Mouse (Mus musculus): ENCODE measurements around the gene Hbs1l. TPM values are rescaled to one million over a fixed set of nuclear protein-coding genes. Genes with fewer than 3 reads are reported as not detected.
A peak's percentile ranks its signal among the peaks of the same experiment; 100 is the strongest.

Gene Hbs1l
- polyA plus RNA-seq, 1 experiment from 2014 or later: 67.1 TPM

DNA sequence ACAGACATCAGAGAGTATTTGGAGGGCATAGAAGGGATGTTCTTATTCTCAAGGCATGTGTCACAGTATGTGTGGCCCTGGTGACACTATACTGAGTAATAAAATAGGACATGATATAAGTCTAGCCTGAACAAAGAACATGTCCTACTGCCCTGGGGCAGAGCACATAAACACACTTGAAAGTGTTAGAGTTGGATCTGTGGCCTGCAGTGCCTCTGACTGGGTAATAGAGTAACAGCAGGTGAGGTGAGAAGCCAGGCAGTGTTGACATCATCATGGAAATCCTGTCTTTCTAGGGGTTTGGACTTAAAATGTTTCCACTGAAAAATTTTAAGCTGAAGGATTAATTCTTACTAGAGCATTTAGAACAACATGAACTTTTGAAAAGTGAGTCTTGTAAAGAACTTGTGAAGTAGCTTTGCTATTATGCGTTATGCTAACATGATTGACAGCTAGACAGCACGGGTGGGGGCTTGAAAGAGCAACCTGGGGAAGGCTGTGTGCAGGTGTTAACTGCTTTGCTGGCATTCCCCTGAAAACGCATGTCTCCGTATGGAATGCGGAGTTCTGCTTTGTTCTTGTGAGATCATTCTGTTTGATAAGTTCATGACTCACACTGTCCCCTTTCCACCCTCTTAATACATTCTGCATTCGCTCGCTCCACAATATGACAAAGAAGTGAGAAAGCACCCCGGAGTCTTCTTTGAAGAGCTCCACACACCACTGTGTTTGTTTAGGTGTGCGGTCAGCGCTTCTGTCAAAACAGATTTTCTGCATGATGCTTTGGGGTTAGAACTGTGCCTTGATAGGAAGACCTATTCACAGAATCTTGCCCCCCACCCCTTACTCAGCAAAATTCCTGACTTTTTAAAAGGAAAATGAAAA, 8.3 kb upstream of the Hbs1l start:
- no peak for ATAC-seq (ENCODE audit: insufficient number of reproducible peaks, insufficient read depth, low FRiP score, low read depth)
- H3K27me3 ChIP-seq (ENCODE audit: control insufficient read depth, insufficient read depth, low read length): no peaks in the 10 kb centered on the region
- H3K9ac ChIP-seq (ENCODE audit: low read length): no peak overlapping the region
- WGBS: 60% methylated on average over 10 of the region's 10 CpGs
- no peaks in the 10 kb centered on the region for H3K36me3 ChIP-seq (ENCODE audit: control insufficient read depth, insufficient read depth, low read length)
- no peak overlapping the region for H3K4me3 ChIP-seq (ENCODE audit: control insufficient read depth in 1 of 2, insufficient read depth in 1 of 2, low read depth in 1 of 2, low read length in 2 of 2)
- H3K9me3 ChIP-seq (ENCODE audit: control insufficient read depth, low read length): no peaks in the 10 kb centered on the region
- no peak overlapping the region for H3K4me2 ChIP-seq (ENCODE audit: low read length)
- no peaks in the 10 kb centered on the region for H3K4me1 ChIP-seq (ENCODE audit: control insufficient read depth in 2 of 2, insufficient read depth in 2 of 2, low read length in 2 of 2)
- no peak overlapping the region for H3K27ac ChIP-seq (replicated peaks in 1 of 2; ENCODE audit: control insufficient read depth in 1 of 2, insufficient read depth in 1 of 2, low read depth in 2 of 2, low read length in 2 of 2)

DNA sequence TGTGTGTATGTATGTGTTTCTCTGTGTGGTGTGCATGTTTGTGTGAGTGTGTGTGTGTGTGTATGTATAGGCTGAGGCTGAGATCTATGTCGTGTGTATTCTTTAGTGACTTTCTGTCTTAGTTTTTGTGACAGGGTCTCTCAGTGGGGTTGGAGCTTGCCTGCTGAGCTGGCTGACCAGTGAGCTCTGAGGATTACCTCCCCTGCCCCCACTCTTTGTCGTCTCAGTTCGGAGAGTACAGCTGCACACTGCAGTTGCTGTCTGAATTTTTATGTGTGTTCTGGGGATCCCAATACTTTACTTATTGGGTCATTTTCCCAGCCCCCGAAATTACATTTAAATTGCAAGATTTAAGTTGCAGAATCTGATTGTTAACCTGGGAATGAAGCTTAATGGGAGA, 4.6 kb upstream of the Hbs1l start:
- Histone ChIP-seq H3K4me1 (ENCODE audit: control insufficient read depth in 2 of 2, insufficient read depth in 2 of 2, low read length in 2 of 2) (no peaks in the 10 kb centered on the region), H3K4me2 (ENCODE audit: low read length) (no peak overlapping the region), H3K36me3 (ENCODE audit: control insufficient read depth, insufficient read depth, low read length) (no peaks in the 10 kb centered on the region), H3K4me3 (ENCODE audit: control insufficient read depth in 1 of 2, insufficient read depth in 1 of 2, low read depth in 1 of 2, low read length in 2 of 2) (no peak overlapping the region), H3K27me3 (ENCODE audit: control insufficient read depth, insufficient read depth, low read length) (no peaks in the 10 kb centered on the region), H3K9ac (ENCODE audit: low read length) (no peak overlapping the region), H3K9me3 (ENCODE audit: control insufficient read depth, low read length) (no peaks in the 10 kb centered on the region), H3K27ac (replicated peaks in 1 of 2; ENCODE audit: control insufficient read depth in 1 of 2, insufficient read depth in 1 of 2, low read depth in 2 of 2, low read length in 2 of 2) (no peak overlapping the region)
- 50% methylated on average over 4 of the region's 4 CpGs for WGBS
- no peak for ATAC-seq (ENCODE audit: insufficient number of reproducible peaks, insufficient read depth, low FRiP score, low read depth)

- ATAC-seq (ENCODE audit: insufficient number of reproducible peaks, insufficient read depth, low FRiP score, low read depth): no peak
- 86% methylated on average over 2 of the region's 2 CpGs for WGBS
- H3K27me3 ChIP-seq (ENCODE audit: control insufficient read depth, insufficient read depth, low read length): no peaks in the 10 kb centered on the region
These were observed 1.6 kb upstream of the Hbs1l start for GRCm38 (mm10) chr10:21294217-21294616.

GRCm38 (mm10) chr10:21295397-21295758, 401 bp upstream of the Hbs1l start:
- peaks cover 0 to 13% of the 10 kb centered on the region in 2 experiments; a peak in 2 of 4 replicates for H3K4me1 ChIP-seq (ENCODE audit: control insufficient read depth in 2 of 2, insufficient read depth in 2 of 2, low read length in 2 of 2)
- H3K9me3 ChIP-seq (ENCODE audit: control insufficient read depth, low read length): no peaks in the 10 kb centered on the region
- peak overlapping the region; percentile 62 for H3K4me2 ChIP-seq (ENCODE audit: low read length)
- H3K27ac ChIP-seq (replicated peaks in 1 of 2; ENCODE audit: control insufficient read depth in 1 of 2, insufficient read depth in 1 of 2, low read depth in 2 of 2, low read length in 2 of 2): no peak overlapping the region
- H3K4me3 ChIP-seq (ENCODE audit: control insufficient read depth in 1 of 2, insufficient read depth in 1 of 2, low read depth in 1 of 2, low read length in 2 of 2): peak overlapping the region; percentile 32 to 92
- H3K36me3 ChIP-seq (ENCODE audit: control insufficient read depth, insufficient read depth, low read length): peaks cover 14% of the 10 kb centered on the region
- 48% methylated on average over 4 of the region's 4 CpGs for WGBS
- no peaks in the 10 kb centered on the region for H3K27me3 ChIP-seq (ENCODE audit: control insufficient read depth, insufficient read depth, low read length)
- no peak for ATAC-seq (ENCODE audit: insufficient number of reproducible peaks, insufficient read depth, low FRiP score, low read depth)
- peak overlapping the region; percentile 65 for H3K9ac ChIP-seq (ENCODE audit: low read length)

More at GRCm38 (mm10) chr10:21294217-21294616, 1.6 kb upstream of the Hbs1l start:
- no peak overlapping the region for H3K4me2 ChIP-seq (ENCODE audit: low read length)
- no peak overlapping the region for H3K27ac ChIP-seq (replicated peaks in 1 of 2; ENCODE audit: control insufficient read depth in 1 of 2, insufficient read depth in 1 of 2, low read depth in 2 of 2, low read length in 2 of 2)
- H3K9ac ChIP-seq (ENCODE audit: low read length): no peak overlapping the region
- no peak overlapping the region for H3K4me3 ChIP-seq (ENCODE audit: control insufficient read depth in 1 of 2, insufficient read depth in 1 of 2, low read depth in 1 of 2, low read length in 2 of 2)
- peaks cover 3% of the 10 kb centered on the region for H3K36me3 ChIP-seq (ENCODE audit: control insufficient read depth, insufficient read depth, low read length)
- peaks cover 0 to 13% of the 10 kb centered on the region in 2 experiments; a peak in 2 of 4 replicates for H3K4me1 ChIP-seq (ENCODE audit: control insufficient read depth in 2 of 2, insufficient read depth in 2 of 2, low read length in 2 of 2)
- no peaks in the 10 kb centered on the region for H3K9me3 ChIP-seq (ENCODE audit: control insufficient read depth, low read length)

DNA sequence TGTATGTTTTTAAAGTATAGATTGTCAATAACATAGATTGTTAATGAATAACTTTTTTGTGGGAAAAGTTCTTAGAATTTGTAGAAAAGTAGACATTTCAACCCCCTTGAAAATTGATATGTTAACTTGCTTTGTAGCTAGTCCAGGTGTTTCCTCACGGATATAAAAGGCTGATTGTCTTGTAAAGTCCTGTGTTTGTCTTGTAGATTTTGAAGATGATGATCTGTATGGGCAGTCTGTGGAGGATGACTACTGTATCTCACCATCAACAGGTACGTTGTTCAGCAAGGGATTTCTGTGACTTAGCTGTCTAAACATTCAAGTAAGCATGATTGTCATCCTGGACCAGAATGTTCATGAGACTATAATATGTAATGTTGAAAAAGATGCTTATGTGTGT, 3.2 kb downstream of the Hbs1l start:
- WGBS: 90% methylated on average over 2 of the region's 2 CpGs
- no peaks in the 10 kb centered on the region for H3K9me3 ChIP-seq (ENCODE audit: control insufficient read depth, low read length)
- no peak overlapping the region for H3K9ac ChIP-seq (ENCODE audit: low read length)
- peaks cover 47% of the 10 kb centered on the region for H3K36me3 ChIP-seq (ENCODE audit: control insufficient read depth, insufficient read depth, low read length)
- H3K27ac ChIP-seq (replicated peaks in 1 of 2; ENCODE audit: control insufficient read depth in 1 of 2, insufficient read depth in 1 of 2, low read depth in 2 of 2, low read length in 2 of 2): no peak overlapping the region
- no peaks in the 10 kb centered on the region for H3K27me3 ChIP-seq (ENCODE audit: control insufficient read depth, insufficient read depth, low read length)
- H3K4me2 ChIP-seq (ENCODE audit: low read length): no peak overlapping the region
- H3K4me3 ChIP-seq (ENCODE audit: control insufficient read depth in 1 of 2, insufficient read depth in 1 of 2, low read depth in 1 of 2, low read length in 2 of 2): no peak overlapping the region
- no peak for ATAC-seq (ENCODE audit: insufficient number of reproducible peaks, insufficient read depth, low FRiP score, low read depth)
- H3K4me1 ChIP-seq (ENCODE audit: control insufficient read depth in 2 of 2, insufficient read depth in 2 of 2, low read length in 2 of 2): peaks cover 0 to 13% of the 10 kb centered on the region in 2 experiments; a peak in 2 of 4 replicates

GRCm38 (mm10) chr10:21301822-21302221, 6.0 kb downstream of the Hbs1l start:
- no peaks in the 10 kb centered on the region for H3K27me3 ChIP-seq (ENCODE audit: control insufficient read depth, insufficient read depth, low read length)
- ATAC-seq (ENCODE audit: insufficient number of reproducible peaks, insufficient read depth, low FRiP score, low read depth): no peak
- WGBS: 84% methylated on average over 7 of the region's 7 CpGs
- peaks cover 74% of the 10 kb centered on the region for H3K36me3 ChIP-seq (ENCODE audit: control insufficient read depth, insufficient read depth, low read length)
- no peak overlapping the region for H3K4me2 ChIP-seq (ENCODE audit: low read length)
- no peak overlapping the region for H3K27ac ChIP-seq (replicated peaks in 1 of 2; ENCODE audit: control insufficient read depth in 1 of 2, insufficient read depth in 1 of 2, low read depth in 2 of 2, low read length in 2 of 2)
- H3K4me1 ChIP-seq (ENCODE audit: control insufficient read depth in 2 of 2, insufficient read depth in 2 of 2, low read length in 2 of 2): peaks cover 0 to 10% of the 10 kb centered on the region in 2 experiments; a peak in 2 of 4 replicates
- no peaks in the 10 kb centered on the region for H3K9me3 ChIP-seq (ENCODE audit: control insufficient read depth, low read length)
- H3K9ac ChIP-seq (ENCODE audit: low read length): no peak overlapping the region
- no peak overlapping the region for H3K4me3 ChIP-seq (ENCODE audit: control insufficient read depth in 1 of 2, insufficient read depth in 1 of 2, low read depth in 1 of 2, low read length in 2 of 2)

GRCm38 (mm10) chr10:21304672-21305632, 9.2 kb downstream of the Hbs1l start:
- H3K4me2 ChIP-seq (ENCODE audit: low read length): no peak overlapping the region
- no peak overlapping the region for H3K4me3 ChIP-seq (ENCODE audit: control insufficient read depth in 1 of 2, insufficient read depth in 1 of 2, low read depth in 1 of 2, low read length in 2 of 2)
- 64% methylated on average over 11 of the region's 11 CpGs for WGBS
- H3K9me3 ChIP-seq (ENCODE audit: control insufficient read depth, low read length): no peaks in the 10 kb centered on the region
- H3K36me3 ChIP-seq (ENCODE audit: control insufficient read depth, insufficient read depth, low read length): peaks cover 73% of the 10 kb centered on the region
- H3K27me3 ChIP-seq (ENCODE audit: control insufficient read depth, insufficient read depth, low read length): no peaks in the 10 kb centered on the region
- peak overlapping the region in 1 of 2 experiments; percentile 8; a peak in 2 of 4 replicates for H3K27ac ChIP-seq (replicated peaks in 1 of 2; ENCODE audit: control insufficient read depth in 1 of 2, insufficient read depth in 1 of 2, low read depth in 2 of 2, low read length in 2 of 2)
- no peaks in the 10 kb centered on the region for H3K4me1 ChIP-seq (ENCODE audit: control insufficient read depth in 2 of 2, insufficient read depth in 2 of 2, low read length in 2 of 2)
- no peak overlapping the region for H3K9ac ChIP-seq (ENCODE audit: low read length)
- ATAC-seq (ENCODE audit: insufficient number of reproducible peaks, insufficient read depth, low FRiP score, low read depth): no peak
